Mouse (Mus musculus) MEL (cell line): ENCODE results near the gene Islr2.

Experiments
- CHD1 ChIP-seq: IDR thresholded peaks from 2 replicates; pipeline ENCODE4 v1.6.1; 2012; ENCODE audit warnings: low read depth, mild to moderate bottlenecking, inconsistent platforms, low read length, improper control_type of control experiment
- CHD2 ChIP-seq: IDR thresholded peaks from 2 replicates; pipeline ENCODE4 v1.6.1; 2011; ENCODE audit warnings: low read length, improper control_type of control experiment
- CTCF ChIP-seq, 3 experiments: IDR thresholded peaks in 2 of 3; conservative IDR thresholded peaks in 1 of 3; 2 replicates each; pipeline ENCODE4 v1.5.1; 2011 to 2012; ENCODE audit warnings: low read length in 3 of 3, low read depth in 2 of 3, mild to moderate bottlenecking in 2 of 3, improper control_type of control experiment in 1 of 3, inconsistent platforms in 1 of 3, mixed read lengths in 1 of 3, moderate library complexity in 1 of 3; ENCODE audit not compliant: control insufficient read depth in 1 of 3, insufficient read depth in 1 of 3, poor library complexity in 1 of 3, severe bottlenecking in 1 of 3
- EP300 ChIP-seq, 2 experiments: IDR thresholded peaks; 2 replicates each; pipeline ENCODE4 v1.6.1; 2011; ENCODE audit warnings: improper control_type of control experiment in 2 of 2, low read length in 2 of 2, low read depth in 1 of 2, mild to moderate bottlenecking in 1 of 2
- MYC ChIP-seq: IDR thresholded peaks from 2 replicates; pipeline ENCODE4 v1.6.1; 2011; ENCODE audit warnings: low read depth, mild to moderate bottlenecking, low read length, improper control_type of control experiment, moderate library complexity
- POLR2A ChIP-seq, 2 experiments: IDR thresholded peaks; 2 replicates each; pipeline ENCODE4 v1.6.1; 2011 to 2012; ENCODE audit warnings: low read length in 2 of 2, mild to moderate bottlenecking in 2 of 2, control low read depth in 1 of 2, improper control_type of control experiment in 1 of 2, low read depth in 1 of 2, moderate library complexity in 1 of 2; ENCODE audit not compliant: control insufficient read depth in 1 of 2, insufficient read depth in 1 of 2, poor library complexity in 1 of 2
- TBP ChIP-seq: IDR thresholded peaks from 2 replicates; pipeline ENCODE4 v1.8.0; 2011; ENCODE audit warnings: low read depth, low read length, improper control_type of control experiment
- UBTF ChIP-seq: IDR thresholded peaks from 2 replicates; pipeline ENCODE4 v1.6.1; 2012; ENCODE audit warnings: low read depth, mild to moderate bottlenecking, inconsistent platforms, low read length, improper control_type of control experiment, moderate library complexity, borderline replicate concordance; ENCODE audit not compliant: insufficient read depth

DNA sequence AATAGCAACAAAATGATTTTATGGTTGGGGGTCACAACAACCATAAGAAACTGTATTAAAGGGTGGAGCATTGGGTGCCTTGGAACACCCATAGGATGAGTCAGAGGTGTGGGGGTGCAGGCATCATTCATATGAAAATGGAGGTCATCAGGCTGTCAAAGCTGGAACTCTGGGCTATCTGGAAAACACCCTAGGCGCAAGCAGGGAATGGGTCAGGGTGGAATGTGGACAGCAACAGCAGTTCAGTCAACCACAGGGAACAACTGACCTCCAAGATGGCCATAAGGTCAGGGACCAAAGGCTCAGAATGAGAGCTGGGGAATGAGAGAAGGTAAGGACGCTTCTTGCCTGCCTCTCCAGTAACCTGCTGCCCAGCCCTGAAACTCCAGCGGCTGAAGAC is 14.4 kb upstream of the Islr2 start:
- TF ChIP-seq POLR2A (IDR thresholded peaks at IDR 0.05; ENCODE audit: control insufficient read depth in 1 of 2, insufficient read depth in 1 of 2, low read depth in 1 of 2, low read length in 2 of 2, poor library complexity in 1 of 2) (no peak), EP300 (IDR thresholded peaks at IDR 0.05; ENCODE audit: low read depth in 1 of 2, low read length in 2 of 2) (no peak), CHD1 (no peak), UBTF (no peak), CTCF (IDR thresholded peaks at IDR 0.05 in 2 of 3, conservative IDR thresholded peaks at IDR 0.05 in 1 of 3; ENCODE audit: control insufficient read depth in 1 of 3, insufficient read depth in 1 of 3, low read depth in 2 of 3, low read length in 3 of 3, poor library complexity in 1 of 3, severe bottlenecking in 1 of 3) (no peak), MYC (no peak), CHD2 (no peak), TBP (no peak)
